Mouse (Mus musculus): ENCODE measurements around the gene Dynlt1a. TPM values are rescaled to one million over a fixed set of nuclear protein-coding genes. Genes with fewer than 3 reads are reported as not detected.
"Not testable (repeated sequence)": the region's sequence is repeated elsewhere in the genome, so short reads cannot be mapped to it uniquely, and the experiment has no call there.

The Dynlt1a gene
- polyA plus RNA-seq, 1 experiment = 10.5 TPM

GRCm38 (mm10) chr17:6305656-6306270, 11.5 kb downstream of the Dynlt1a start:
- H3K27ac ChIP-seq (ENCODE audit: insufficient read depth, low read length); H3K4me1 ChIP-seq (ENCODE audit: control insufficient read depth, insufficient read depth, low read length); H3K4me3 ChIP-seq (ENCODE audit: insufficient read depth, low read length): not testable (repeated sequence)

- not testable (repeated sequence) for H3K4me1 ChIP-seq (ENCODE audit: control insufficient read depth, insufficient read depth, low read length); H3K27ac ChIP-seq (ENCODE audit: insufficient read depth, low read length); H3K4me3 ChIP-seq (ENCODE audit: insufficient read depth, low read length)
These were observed 12.4 kb downstream of the Dynlt1a start for GRCm38 (mm10) chr17:6304891-6305290.

DNA sequence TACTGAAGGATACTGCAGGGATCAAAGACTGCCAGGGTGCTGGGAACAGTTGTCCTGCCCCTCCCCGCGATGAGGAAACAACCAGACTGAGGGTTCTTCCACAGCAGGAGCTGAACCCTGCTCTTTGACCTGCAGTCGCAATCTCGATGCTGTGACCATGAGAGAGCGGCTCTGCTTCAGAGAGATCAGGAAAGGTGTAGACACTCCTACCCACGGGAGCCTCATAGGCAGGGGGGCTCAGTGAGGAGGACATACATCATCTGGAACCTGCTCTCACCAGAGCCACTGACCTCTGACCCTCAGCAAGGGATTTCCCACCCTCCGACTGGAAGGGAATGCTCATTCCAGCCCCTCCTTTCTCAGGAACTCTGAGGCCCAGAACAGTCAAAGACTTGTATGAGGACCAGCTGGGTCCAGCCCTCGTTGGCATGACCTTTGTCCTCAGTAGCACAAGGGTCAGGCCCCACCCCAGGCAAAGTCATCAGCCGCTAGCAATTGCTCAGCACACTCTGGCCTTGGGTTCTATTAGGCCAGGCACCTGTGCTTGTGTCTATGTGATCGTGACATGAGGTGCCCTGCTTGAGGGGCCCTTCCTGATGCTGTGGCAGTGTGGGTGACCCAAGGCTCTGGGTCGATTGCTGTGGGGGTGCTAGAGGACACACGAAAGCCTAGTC, 17.0 kb downstream of the Dynlt1a start:
- not testable (repeated sequence) for H3K4me3 ChIP-seq (ENCODE audit: insufficient read depth, low read length); H3K4me1 ChIP-seq (ENCODE audit: control insufficient read depth, insufficient read depth, low read length); H3K27ac ChIP-seq (ENCODE audit: insufficient read depth, low read length)

- not testable (repeated sequence) for H3K4me3 ChIP-seq (ENCODE audit: insufficient read depth, low read length); H3K4me1 ChIP-seq (ENCODE audit: control insufficient read depth, insufficient read depth, low read length); H3K27ac ChIP-seq (ENCODE audit: insufficient read depth, low read length)
These were observed 20.1 kb downstream of the Dynlt1a start for GRCm38 (mm10) chr17:6297060-6297795.

GRCm38 (mm10) chr17:6293882-6294281, 23.4 kb downstream of the Dynlt1a start:
- not testable (repeated sequence) for H3K4me1 ChIP-seq (ENCODE audit: control insufficient read depth, insufficient read depth, low read length); H3K4me3 ChIP-seq (ENCODE audit: insufficient read depth, low read length); H3K27ac ChIP-seq (ENCODE audit: insufficient read depth, low read length)

DNA sequence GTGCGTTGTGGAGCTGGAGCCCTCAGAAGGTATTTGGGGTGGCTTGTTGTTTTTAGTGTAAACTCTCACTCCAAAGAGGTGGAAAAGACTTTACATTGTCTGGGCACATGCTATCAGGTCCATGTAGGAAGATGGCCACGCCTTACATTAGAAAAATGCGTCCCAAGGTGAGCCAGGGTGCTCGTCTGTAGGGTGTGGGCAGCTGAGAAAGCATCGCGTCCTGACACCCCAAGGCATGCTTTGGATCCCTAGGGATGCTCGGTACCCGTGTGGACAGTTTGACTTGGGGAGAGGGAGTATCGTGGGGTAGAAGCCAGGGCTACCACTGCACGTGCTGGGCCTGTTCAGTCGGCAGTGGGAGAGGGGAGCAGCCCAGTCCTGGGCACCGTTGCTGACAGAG, 28.3 kb downstream of the Dynlt1a start:
- H3K4me3 ChIP-seq (ENCODE audit: insufficient read depth, low read length); H3K4me1 ChIP-seq (ENCODE audit: control insufficient read depth, insufficient read depth, low read length); H3K27ac ChIP-seq (ENCODE audit: insufficient read depth, low read length): not testable (repeated sequence)

DNA sequence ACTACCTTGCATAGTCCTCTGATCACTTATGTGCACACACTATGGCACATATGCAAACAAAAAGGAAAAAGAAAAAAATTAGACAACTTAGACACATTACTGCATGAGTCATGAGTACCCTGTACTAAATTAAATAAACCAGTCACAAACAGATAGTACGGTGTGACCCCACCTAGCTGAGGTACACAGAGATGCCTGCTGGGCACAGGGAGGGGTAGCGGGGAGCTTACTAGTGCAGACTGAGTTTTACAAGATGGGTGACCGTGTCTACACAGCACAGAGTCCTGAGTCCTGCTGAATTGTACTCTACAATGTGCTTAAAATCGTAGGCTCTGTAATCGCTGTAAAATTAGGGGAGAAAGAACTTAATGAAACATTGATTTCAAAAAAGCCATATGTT, 31.1 kb downstream of the Dynlt1a start:
- H3K4me1 ChIP-seq (ENCODE audit: control insufficient read depth, insufficient read depth, low read length); H3K27ac ChIP-seq (ENCODE audit: insufficient read depth, low read length); H3K4me3 ChIP-seq (ENCODE audit: insufficient read depth, low read length): not testable (repeated sequence)

- H3K4me1 ChIP-seq (ENCODE audit: control insufficient read depth, insufficient read depth, low read length); H3K27ac ChIP-seq (ENCODE audit: insufficient read depth, low read length); H3K4me3 ChIP-seq (ENCODE audit: insufficient read depth, low read length): not testable (repeated sequence)
These were observed 34.2 kb downstream of the Dynlt1a start for GRCm38 (mm10) chr17:6283137-6283536.

DNA sequence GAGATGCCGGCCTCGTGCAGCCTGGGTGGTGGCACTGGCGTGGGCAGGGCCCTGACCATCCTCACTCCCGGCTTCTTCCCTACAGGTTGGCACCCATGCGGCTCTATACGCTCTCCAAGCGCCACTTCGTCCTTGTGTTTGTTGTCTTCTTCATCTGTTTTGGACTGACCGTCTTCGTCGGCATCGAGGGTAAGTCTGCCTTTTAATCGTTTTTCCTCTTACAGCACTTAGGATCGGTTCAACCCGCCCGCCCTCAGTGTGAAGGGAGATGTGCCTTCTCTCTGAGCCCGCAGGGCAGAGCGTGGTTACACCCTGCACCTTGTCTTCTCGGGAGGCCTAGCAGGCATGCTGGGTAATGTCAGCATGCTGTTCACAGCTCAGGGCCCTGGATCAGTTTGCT, 36.8 kb downstream of the Dynlt1a start:
- not testable (repeated sequence) for H3K4me3 ChIP-seq (ENCODE audit: insufficient read depth, low read length); H3K4me1 ChIP-seq (ENCODE audit: control insufficient read depth, insufficient read depth, low read length); H3K27ac ChIP-seq (ENCODE audit: insufficient read depth, low read length)

DNA sequence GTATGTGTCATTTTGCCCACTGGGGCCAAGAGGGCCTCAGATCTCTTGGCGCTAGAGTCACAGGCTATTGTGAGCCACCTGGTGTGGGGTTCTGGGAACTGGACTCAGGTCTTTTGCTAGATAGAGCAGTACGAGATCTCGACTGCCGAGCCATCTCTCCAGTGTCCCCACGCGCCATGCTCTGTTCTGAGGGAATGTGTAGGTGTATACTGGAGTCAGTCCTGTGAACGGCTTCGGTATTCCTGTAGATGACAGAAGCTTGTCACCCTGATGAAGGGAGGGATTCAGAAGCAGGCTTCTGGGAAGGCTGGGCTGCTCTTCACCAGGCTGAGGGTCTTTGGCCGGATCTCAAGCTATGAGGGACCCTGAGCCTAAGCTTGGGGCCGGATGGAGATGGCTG, 37.5 kb downstream of the Dynlt1a start:
- H3K4me1 ChIP-seq (ENCODE audit: control insufficient read depth, insufficient read depth, low read length); H3K27ac ChIP-seq (ENCODE audit: insufficient read depth, low read length); H3K4me3 ChIP-seq (ENCODE audit: insufficient read depth, low read length): not testable (repeated sequence)

DNA sequence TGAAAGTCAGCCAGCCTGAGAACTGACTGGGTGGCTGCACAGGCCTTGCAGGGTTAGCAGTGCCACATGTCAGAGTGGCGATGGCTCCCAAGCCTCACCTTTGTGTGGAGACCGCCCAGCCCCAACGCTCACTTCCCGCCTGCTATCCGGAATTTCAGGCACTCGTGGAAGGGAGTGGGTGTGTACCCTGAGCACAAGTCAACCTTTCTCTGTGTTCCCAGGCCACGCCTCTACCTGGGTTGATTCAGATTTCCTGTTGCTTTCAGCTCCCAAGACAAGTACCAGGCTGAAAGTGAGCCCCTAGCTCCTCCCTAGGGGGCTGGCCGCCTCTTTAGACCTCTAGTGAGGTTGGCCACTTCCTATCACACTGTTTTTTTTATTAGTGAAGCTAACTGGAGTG, 38.1 kb downstream of the Dynlt1a start:
- not testable (repeated sequence) for H3K4me1 ChIP-seq (ENCODE audit: control insufficient read depth, insufficient read depth, low read length); H3K4me3 ChIP-seq (ENCODE audit: insufficient read depth, low read length); H3K27ac ChIP-seq (ENCODE audit: insufficient read depth, low read length)

DNA sequence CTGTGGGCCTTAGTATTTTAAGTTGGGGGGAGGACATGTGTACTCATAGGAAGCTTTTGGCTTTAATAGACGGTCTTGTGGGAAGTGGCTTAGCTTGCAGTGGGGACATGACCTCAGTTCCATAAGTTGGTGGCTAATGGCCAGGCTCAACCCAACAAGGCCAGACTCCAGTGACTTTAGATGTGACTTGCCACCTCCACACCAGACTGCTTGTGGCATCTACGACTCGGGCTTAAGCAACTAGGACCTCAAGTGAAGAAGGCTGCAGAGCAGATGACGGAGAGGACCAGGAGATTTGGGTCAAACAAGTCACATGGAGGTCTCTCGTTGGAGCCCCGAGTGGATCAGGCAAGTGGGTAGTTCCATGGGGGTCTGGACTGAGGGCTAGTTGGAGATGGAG, 42.6 kb downstream of the Dynlt1a start:
- H3K27ac ChIP-seq (ENCODE audit: insufficient read depth, low read length); H3K4me3 ChIP-seq (ENCODE audit: insufficient read depth, low read length); H3K4me1 ChIP-seq (ENCODE audit: control insufficient read depth, insufficient read depth, low read length): not testable (repeated sequence)

GRCm38 (mm10) chr17:6271970-6272369, 45.3 kb downstream of the Dynlt1a start:
- H3K4me1 ChIP-seq (ENCODE audit: control insufficient read depth, insufficient read depth, low read length); H3K27ac ChIP-seq (ENCODE audit: insufficient read depth, low read length); H3K4me3 ChIP-seq (ENCODE audit: insufficient read depth, low read length): not testable (repeated sequence)

DNA sequence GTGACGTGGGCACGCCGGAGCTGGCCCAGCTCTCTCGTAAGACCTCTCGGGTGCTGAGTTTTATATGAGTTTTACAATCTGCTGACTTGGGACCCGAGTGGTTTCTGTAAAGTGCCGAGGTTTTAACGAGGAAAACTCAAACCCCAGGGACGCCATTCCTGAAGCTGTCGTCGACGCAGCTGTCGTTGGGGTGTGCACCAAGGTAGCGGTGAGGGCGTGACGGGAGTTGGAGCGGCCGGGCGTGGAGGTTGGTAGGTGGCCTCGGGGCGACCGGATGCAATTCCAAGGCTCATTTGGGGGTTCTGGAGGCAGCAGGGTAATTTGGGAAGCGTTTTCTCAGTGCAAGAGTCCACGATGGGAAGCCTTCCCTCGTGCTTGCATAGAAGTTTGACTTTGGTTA, 46.5 kb downstream of the Dynlt1a start:
- H3K27ac ChIP-seq (ENCODE audit: insufficient read depth, low read length); H3K4me1 ChIP-seq (ENCODE audit: control insufficient read depth, insufficient read depth, low read length): not testable (repeated sequence)
- peak overlapping the region; percentile 47; the same call in 1 of the 2 replicates for H3K4me3 ChIP-seq (ENCODE audit: insufficient read depth, low read length)

DNA sequence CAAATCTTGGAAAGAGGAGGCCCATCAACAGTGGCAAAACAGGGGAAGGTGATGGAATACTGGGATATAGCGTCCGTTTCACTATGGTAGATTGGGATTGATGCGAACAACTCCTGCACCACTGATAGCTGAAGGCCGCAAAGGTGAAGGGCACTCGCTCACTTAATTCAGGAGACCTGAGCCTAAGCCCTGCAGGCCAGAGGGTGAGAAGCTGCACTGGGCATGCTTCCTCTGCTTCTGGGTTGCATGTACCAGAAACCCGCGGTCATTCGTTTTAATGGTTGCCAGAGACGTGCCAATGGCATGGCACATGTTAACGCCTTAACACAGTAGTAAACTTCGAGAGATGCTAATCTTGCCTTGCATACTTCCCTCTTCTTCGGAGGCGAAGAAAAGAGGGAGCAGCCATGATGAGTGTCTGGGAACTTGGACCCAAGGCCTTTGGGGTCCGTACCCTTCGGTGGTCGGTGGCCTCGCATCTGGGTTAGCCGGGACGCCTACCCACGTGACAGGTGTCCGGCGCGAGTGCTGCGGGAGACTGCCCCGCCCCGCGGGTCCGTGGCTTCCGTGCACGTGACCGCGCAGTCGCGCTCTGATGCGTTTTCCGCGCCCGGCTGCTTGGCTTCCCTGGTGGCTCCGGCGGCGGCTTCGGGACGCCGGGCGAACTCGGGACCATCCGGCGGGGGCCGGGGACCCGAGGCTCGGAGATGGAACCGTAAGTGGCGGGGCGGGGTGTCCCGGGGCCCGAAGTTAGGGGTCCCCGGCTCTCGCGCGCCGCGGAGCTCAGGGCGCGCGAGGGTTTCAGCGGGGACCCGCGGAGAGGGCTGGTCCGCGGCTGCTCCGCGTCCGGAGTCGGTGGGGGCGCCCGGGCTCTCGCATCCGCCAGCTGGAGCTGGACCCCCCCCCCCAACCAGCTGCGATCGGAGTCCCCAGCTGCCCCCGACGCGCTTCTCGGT, 47.1 kb downstream of the Dynlt1a start:
- not testable (repeated sequence) for H3K27ac ChIP-seq (ENCODE audit: insufficient read depth, low read length); H3K4me1 ChIP-seq (ENCODE audit: control insufficient read depth, insufficient read depth, low read length)
- peak overlapping the region; percentile 75 for H3K4me3 ChIP-seq (ENCODE audit: insufficient read depth, low read length)
